Mouse (Mus musculus) neural tube, embryonic 10.5 days (tissue): ENCODE measurements around the gene Tekt1.

ENCODE experiments used
- DNase-seq: peaks from one replicate; pipeline ENCODE4 v3.0.0-alpha.2; 2017; ENCODE audit warnings: low spot score; ENCODE audit errors: extremely low spot score

Tekt1 gene

DNA sequence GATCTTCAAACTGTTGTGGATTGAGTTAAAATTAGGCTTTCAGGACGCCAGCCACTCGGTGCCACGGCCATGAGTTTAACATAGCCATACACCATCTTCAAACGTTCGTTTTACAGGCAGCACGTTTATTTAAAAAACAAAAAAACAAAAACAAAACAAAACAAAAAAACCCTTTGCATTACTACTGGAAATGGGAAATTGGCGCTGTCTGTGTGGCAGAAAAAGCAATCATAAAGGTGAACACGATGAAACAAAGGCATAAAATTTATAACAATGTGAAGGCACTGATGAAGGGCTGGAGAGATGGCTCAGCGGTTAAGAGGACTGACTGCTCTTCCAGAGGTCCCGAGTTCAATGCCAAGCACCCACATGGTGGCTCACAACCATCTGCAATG is at the start of gene Tekt1:
Gene Tekt1 (minus strand): TSS at position 96 of the 395 bp plus-strand sequence.
- no peak for DNase-seq

- DNase-seq = no peak
These were observed 49.7 kb upstream of the Tekt1 start for GRCm38 (mm10) chr11:72411945-72412344.

DNA sequence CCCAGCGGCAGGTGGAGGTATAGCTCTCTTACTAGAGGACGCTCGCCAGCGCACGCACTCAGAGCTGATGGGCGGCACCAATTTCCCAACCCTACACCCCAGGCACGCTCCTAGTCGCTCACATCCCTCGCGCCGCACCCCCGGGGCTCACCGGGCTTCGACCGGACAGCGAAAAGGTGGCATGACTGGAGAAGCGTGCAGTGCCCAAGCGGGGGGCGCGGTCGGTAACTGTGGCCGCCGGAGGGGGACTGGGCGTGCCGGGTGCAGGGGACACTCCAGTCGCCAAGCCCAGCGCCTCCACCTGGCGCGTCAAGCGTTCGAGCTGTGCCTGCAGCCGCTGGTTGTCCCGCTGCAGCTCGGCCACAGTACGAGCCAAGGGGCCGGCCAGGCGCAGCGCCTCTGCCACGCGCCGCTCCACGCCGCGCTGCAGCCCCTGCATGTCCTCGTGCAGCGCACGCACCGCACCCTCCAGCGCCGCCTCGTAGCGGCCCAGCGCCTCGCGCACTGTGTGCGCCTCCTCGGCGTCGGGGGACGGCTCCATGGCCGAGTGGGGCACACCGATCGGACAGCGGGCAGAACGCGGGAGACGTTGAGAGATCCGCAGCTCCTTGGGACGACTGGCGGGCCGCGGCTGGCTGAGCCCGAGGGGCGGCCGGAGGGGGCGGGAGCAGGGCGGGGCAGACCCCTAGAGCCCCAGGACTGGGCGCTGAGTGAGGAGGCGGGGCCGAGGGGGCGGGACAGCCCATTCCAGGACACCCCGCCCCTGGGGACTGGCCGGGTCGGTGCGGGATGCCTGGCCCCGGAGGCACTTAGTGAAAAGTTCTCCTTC is 49.1 kb upstream of the Tekt1 start, which contains the start of gene Smtnl2:
Gene Smtnl2 (minus strand): TSS at position 621 of the 829 bp plus-strand sequence.
- peak; percentile 86 for DNase-seq

DNA sequence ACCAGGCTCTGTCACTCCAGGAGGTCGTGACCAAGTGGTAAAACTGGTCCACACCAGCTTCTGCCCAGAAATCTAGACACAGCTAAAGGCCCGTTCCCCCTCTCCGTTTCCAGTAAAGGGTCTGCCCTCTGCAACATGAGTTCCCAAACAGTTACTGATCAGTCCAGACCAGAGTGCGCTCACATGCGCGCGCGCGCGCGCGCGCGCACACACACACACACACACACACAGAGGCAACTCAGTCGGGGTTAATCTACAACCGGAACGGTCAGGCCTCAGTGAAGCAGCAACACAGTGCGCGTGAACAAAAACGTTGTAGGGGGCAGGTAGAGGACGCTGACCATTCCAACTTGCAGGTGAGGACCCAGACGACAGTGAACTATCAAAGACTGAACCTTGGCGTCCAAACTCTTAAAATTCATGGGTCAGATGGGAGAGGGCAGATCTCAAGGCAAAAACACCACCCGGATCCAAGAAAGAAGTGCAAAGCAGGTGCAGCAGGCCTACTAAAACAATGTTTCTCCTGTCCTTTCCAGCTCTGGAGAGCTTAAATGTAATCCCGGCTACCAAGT is 48.4 kb upstream of the Tekt1 start:
- peak; percentile 30 for DNase-seq

DNA sequence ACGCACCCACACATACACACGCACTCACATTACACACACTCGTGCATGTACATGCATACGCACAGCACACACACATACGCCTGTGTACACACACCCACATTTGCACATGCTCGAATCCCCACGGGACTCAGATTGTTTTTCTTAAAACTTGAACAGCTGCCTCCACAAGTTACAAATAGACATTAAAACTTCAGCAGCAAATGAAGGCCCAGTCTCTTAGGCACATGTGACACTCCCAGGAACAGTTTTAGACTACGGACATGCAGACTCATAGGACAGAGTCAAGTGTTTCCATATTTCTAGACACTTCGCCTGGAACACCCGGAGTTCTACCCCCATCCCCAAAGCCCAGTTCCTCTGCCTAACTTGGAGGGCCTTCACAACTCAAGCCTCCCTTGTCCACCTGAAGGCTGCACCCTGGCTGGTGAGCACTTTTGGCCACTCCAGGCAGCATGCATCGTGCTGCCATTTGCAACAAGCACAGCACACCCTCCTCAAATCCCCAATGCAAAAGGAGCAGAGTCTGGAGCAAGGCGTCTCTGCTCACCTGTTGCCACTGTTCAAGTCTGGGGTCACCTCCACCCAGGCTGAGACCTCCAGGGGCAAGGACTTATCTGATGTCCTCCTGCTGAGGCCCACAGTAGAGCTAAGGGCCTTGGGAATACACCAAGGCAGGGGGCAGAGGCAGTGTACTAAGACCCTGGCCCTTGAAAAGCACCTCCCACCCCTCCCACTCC is 47.6 kb upstream of the Tekt1 start:
- no peak for DNase-seq

GRCm38 (mm10) chr11:72408451-72409170 is 46.4 kb upstream of the Tekt1 start:
- DNase-seq = no peak

DNA sequence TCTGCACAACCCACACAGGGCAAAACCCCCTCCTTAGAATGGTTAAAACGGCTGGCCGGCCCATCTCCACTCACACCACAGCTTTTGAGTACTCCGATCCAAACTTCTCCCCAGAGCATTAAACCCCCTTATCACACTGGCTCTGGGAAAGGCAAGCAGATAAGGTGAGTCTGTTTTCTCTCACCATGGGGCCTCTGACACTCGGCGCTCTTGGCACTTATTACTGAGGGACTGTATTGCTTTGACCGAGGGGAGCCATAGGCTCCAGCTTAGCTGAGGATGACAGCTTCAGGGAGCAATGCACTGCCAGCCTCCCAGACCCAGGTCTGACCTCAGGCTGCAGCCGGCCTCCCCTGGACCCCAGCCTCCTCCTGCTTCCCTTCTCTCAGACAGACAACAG is 45.3 kb upstream of the Tekt1 start:
- no peak for DNase-seq

GRCm38 (mm10) chr11:72407081-72407480 is 44.8 kb upstream of the Tekt1 start:
- DNase-seq = no peak

DNA sequence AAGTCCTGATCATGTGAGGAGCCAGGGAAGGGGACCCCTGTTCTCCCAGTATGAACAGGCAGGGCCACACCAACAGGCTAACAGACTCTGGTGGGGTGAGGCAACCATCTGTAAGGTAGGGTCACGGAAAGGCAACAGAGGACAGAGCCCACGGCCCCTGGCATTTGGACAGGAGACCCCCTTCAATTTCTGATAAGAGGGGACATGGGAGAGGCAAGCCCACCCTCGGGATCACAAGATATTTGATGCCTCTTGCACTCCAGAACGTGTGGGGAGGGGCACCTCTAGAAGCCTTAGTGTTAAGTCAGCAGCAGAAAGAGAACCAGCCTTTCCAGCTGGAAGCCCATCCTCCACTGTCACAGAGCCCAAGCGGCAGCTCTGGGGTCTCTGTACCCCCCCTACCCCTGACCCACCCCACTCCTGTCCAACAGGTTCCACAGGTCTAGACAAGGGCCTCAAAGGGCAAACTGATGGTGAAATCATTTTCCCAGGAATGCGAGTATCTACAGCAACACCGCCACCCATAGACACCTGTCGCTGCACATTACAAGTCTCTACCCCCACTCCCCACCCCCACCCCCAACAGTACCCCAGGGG is 43.9 kb upstream of the Tekt1 start:
- DNase-seq = no peak

DNA sequence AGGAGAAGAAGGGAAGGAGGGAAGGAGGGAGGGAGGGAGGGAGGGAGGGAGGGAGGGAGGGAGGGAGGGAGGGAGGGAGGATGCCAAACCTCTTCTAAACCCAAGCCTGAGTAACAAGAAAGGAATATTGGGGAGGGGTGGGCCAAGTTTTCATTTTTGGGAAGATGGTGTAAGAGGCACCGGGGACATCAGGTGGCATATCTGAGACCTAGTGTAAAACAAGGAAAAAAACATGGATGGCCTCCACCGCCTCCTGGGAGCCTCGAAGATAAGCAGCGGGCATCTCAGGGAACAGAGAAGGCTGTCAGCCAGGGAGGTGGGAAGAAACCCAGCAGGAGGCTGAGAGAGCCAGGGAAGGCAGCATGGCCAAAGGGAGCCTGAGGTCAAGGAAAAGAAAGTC is 43.3 kb upstream of the Tekt1 start:
- DNase-seq = no peak

DNA sequence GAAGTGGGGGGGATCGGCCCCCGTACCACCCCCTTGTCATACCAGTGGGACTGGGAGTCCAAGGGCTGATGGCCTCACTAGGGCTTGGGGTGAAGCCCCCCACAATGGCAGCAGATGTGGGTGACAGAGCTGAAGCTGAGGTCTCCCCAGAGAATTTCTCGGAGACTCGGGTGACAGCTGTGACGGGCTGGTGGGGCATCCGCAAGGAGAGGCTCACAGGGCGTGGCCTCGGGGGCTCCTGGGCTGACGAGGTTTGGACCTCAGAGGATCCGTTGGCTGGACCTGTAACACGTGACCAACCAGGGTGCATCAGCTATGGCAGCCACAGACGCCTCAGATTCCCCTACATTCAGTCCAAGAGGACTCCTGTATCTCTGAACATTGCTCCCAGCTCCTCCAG is 40.7 kb upstream of the Tekt1 start:
- no peak for DNase-seq

DNA sequence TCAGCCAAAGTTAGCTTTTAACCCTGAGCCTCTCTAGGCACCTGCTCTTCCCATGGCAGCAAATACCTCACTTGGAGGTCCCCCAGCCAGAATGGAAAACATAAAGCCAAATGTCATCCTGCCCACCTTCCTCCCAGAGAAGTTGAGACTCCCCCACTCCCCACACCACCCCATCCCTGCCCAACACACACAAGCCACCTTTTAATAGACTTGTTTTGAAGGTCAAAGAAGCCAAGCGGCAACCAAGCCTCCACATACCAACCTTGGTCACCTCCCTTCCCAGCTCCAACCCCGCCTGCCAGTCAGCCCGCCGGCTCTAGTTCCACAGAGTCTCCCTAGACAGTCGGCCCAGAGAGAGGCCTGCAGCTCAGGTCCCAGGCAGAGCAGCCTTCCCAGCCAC is 39.8 kb upstream of the Tekt1 start:
- DNase-seq = no peak

DNA sequence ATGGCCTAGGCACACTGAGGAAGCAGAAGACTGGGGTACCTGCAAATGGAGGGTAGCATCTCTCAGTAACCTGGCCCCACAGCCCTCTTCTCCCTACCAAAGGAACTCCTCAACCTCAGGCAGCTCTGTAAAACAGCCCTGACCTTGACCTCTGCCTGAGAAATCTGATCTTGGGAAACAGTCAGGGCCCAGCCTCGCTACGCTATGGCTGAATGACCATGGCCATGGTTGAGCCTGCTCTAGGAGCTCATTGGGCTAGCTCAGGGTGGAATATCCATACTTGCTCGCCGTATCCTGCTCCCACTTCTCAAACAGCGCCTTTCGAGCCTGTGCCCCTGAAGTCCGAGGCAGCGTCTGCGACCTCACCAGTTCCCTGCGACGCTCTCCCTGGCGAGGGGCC is 38.8 kb upstream of the Tekt1 start:
- DNase-seq = no peak

GRCm38 (mm10) chr11:72397811-72398525 is 35.7 kb upstream of the Tekt1 start:
- no peak for DNase-seq

DNA sequence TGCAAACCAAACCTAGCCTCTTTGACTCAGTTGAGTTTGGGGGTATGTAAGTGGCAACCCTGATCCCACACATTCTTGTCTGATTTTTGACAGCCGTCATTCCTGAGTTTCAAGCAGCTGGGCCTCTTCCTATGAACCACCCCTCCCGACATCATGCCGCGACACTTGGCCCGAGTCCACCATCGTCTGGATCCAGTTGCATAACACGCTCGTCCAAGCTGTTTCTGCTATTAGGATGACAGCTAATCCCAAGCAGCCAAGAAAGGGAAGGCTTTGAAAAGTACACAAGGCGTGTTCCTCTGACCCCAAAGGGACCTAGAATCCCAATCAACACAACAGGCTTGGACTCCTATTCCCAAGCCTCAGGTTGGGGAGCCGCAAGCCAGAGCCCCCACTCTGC is 34.8 kb upstream of the Tekt1 start:
- no peak for DNase-seq

- DNase-seq = no peak
These were observed 34.4 kb upstream of the Tekt1 start for GRCm38 (mm10) chr11:72396621-72397020.

- DNase-seq = no peak
These were observed 33.4 kb upstream of the Tekt1 start for GRCm38 (mm10) chr11:72395652-72396051.

DNA sequence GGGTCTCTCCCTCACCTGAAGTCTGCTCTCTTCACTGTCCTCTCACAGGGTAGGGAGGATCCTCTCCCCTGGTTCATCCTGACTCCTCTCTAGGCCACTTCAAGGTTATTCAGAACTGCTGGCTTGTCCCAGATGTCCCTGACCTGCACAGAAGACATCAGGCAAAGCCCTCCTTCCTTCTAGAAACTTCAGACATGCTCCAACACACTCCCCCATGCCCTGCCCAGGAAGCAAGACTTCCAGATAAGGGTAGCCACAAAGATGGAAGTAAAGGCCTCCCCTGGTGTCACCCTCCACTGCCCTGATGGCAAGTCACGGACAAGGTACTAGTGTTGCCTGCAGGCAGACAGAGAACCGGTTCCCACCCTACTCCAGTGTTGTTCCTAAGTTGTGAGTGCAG is 32.5 kb upstream of the Tekt1 start:
- no peak for DNase-seq

GRCm38 (mm10) chr11:72393669-72394068 is 31.4 kb upstream of the Tekt1 start:
- no peak for DNase-seq

DNA sequence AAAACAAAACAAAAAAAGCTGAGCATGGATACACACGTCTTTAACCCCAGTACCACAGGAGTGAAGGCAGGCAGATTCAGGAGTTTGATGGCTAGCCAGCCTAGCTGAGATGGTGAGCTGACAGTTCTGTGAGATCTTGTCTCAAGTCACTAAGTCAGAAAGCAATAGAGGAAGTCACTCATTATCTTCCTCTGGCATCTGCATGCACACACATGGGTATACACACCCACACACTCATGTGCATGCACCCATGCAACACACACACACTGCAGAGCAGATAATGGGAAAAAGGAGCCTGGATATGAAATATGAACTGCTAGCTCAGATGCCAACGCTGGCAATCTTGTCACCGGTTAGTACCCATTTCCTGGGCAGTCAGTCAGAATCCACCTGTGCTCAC is 31.0 kb upstream of the Tekt1 start:
- DNase-seq = no peak

- no peak for DNase-seq
These were observed 28.9 kb upstream of the Tekt1 start for GRCm38 (mm10) chr11:72391181-72391580.
